Mouse (Mus musculus) small intestine, adult 2 months (tissue): ENCODE measurements around the gene Chmp3. TPM values are rescaled to one million over a fixed set of nuclear protein-coding genes. Genes with fewer than 3 reads are reported as not detected.

ENCODE experiments used
- H3K27ac ChIP-seq: fragments of 200-500 bp; 2 replicates; pipeline ENCODE4 v1.5.1; 2012; ENCODE audit warnings: low read depth, low read length, control low read depth, inconsistent platforms; ENCODE audit not compliant: insufficient read depth
- H3K27me3 ChIP-seq: fragments of 200-500 bp; 2 replicates; pipeline ENCODE4 v1.6.1; 2012; ENCODE audit warnings: mild to moderate bottlenecking, moderate library complexity, low read length, inconsistent platforms; ENCODE audit not compliant: control insufficient read depth, insufficient read depth
- H3K36me3 ChIP-seq: fragments of 200-500 bp; 2 replicates; pipeline ENCODE4 v1.6.1; 2012; ENCODE audit warnings: mild to moderate bottlenecking, low read length, control low read depth, inconsistent platforms; ENCODE audit not compliant: control insufficient read depth, insufficient read depth
- H3K4me1 ChIP-seq: fragments of 200-500 bp; 2 replicates; pipeline ENCODE4 v1.6.1; 2012; ENCODE audit warnings: low read length, inconsistent platforms, mixed read lengths; ENCODE audit not compliant: control insufficient read depth, insufficient read depth, insufficient read length
- H3K4me3 ChIP-seq: fragments of 200-500 bp; 2 replicates; pipeline ENCODE4 v1.5.1; 2012; ENCODE audit warnings: low read depth, mild to moderate bottlenecking, control low read depth, inconsistent platforms, low read length, moderate library complexity
- CTCF ChIP-seq: fragments of 200-500 bp; IDR thresholded peaks from 2 replicates; pipeline ENCODE4 v1.5.1; 2012; ENCODE audit warnings: low read depth, mild to moderate bottlenecking, control low read depth, inconsistent platforms, low read length, moderate library complexity, mixed read lengths; ENCODE audit not compliant: insufficient replicate concordance, insufficient read length; ENCODE audit errors: extremely low read depth
- POLR2A ChIP-seq: fragments of 200-500 bp; IDR thresholded peaks from 2 replicates; pipeline ENCODE4 v1.6.1; 2012; ENCODE audit warnings: low read depth, mild to moderate bottlenecking, control low read depth, inconsistent platforms, low read length, moderate library complexity
- WGBS: fragments of 180-500 bp; shearing (Covaris S2); methylation state at CpG from one replicate; pipeline ENCODE4 v1.1.7; 2018; 5-methylcytosine and 5-hydroxymethylcytosine counted together
- polyA plus RNA-seq: library from polyadenylated mRNA; depleted of rRNA; stranded (reverse); fragments of >200 nt; gene quantifications from 2 replicates; pipeline ENCODE4 v1.2.3, GENCODE M21; 2012

Chmp3 gene
- polyA plus RNA-seq, 1 experiment, result 19.6 TPM

DNA sequence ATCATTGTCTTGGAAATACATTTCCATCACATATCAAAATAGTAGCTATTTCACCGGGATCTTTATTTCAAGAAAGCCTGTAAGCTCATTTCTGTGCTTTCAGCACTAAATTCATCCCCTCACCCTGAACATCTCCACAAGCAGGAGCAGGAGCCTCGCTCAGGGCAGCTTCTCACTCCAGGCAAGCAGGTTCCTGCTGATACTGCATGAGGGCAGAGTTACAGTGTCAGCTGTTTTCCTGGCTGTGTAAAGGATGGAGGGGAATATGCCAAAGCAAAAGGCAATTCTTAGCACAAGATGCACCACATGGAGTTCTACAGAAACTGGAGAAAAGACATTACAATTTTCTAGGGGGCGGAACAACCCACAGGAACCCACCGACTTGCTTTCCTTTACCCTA lies 24.1 kb upstream of the Chmp3 start:
- Histone ChIP-seq H3K36me3 (peaks cover 9% of the 10 kb centered on the region; the same call in 1 of the 2 replicates), H3K27ac (no peak overlapping the region), H3K27me3 (no peaks in the 10 kb centered on the region), H3K4me1 (no peaks in the 10 kb centered on the region), H3K4me3 (no peak overlapping the region)
- WGBS, result 85% methylated on average over 4 of the region's 4 CpGs
- no peak for TF ChIP-seq POLR2A
- TF ChIP-seq CTCF, result no peak

DNA sequence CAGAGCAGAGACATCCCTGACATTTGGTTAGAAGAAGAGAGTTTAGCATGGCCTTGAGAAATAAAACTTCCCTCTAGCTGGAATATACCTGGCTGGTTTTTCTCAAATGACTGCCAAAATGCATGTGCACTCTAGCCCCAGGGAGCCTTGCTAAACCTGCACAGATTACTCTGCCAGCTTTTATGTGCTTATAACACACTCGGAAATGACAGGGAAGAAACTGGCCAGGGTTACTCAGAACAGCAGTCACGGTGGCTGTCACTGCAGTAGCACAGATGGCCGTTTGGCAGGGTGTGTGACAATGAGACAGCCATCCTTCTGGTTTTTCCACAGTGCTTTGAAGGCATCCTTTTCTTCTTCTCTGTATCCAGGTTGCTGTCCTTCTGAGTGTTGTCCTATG lies 18.0 kb upstream of the Chmp3 start:
- Histone ChIP-seq H3K4me1 (no peaks in the 10 kb centered on the region), H3K36me3 (no peaks in the 10 kb centered on the region), H3K27ac (no peak overlapping the region), H3K27me3 (no peaks in the 10 kb centered on the region), H3K4me3 (no peak overlapping the region)
- 59% methylated on average over 3 of the region's 3 CpGs for WGBS
- TF ChIP-seq POLR2A (no peak), CTCF (no peak)

DNA sequence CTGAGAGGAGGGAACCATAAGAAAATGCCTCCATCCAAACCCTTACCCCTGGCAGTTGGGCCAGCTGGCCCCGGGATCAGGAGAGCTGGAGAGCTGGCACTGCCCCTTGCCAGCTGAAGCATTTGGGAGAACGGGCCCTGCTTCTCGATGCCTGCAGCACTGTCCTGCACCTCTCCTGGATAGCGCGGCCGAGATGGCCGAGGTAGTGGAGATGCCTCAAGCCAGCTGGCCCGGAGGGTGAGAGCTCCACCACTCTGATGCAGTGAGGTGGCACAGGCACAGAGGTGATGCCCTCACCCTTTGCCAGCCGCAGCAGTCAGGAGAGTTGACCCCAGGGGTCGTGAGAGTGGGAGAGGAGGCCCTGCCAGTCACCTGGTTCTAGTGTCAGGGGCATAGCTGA lies 16.5 kb upstream of the Chmp3 start:
- no peaks in the 10 kb centered on the region for H3K4me1 ChIP-seq
- H3K36me3 ChIP-seq, result no peaks in the 10 kb centered on the region
- no peak for TF ChIP-seq POLR2A
- TF ChIP-seq CTCF, result no peak
- H3K27me3 ChIP-seq, result no peaks in the 10 kb centered on the region
- no peak overlapping the region for H3K4me3 ChIP-seq
- WGBS, result 91% methylated on average over 10 of the region's 10 CpGs
- no peak overlapping the region for H3K27ac ChIP-seq

DNA sequence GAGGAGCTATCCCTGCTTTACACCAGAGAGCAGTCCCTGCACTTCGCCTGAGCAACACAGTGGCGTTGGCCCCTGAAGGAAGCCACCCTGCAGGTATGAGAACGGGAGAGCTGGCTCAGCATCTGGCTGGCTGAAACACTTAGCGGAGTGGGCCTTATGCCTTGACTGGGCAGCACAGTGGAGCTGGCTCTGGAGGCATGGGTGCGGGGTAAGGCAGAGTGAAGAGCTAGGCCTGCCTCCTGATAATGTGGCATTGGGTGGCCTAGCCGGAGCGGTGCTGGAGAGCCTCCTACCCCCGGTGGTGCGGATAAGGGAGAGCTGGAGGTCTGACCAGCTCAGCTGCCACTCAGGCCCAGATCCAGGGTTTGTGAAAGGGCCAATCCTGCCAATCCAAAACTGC lies 15.8 kb upstream of the Chmp3 start:
- WGBS, result 93% methylated on average over 9 of the region's 9 CpGs
- no peak overlapping the region for H3K4me3 ChIP-seq
- no peaks in the 10 kb centered on the region for H3K4me1 ChIP-seq
- H3K27me3 ChIP-seq, result no peaks in the 10 kb centered on the region
- H3K27ac ChIP-seq, result no peak overlapping the region
- H3K36me3 ChIP-seq, result no peaks in the 10 kb centered on the region
- TF ChIP-seq POLR2A (no peak), CTCF (no peak)

DNA sequence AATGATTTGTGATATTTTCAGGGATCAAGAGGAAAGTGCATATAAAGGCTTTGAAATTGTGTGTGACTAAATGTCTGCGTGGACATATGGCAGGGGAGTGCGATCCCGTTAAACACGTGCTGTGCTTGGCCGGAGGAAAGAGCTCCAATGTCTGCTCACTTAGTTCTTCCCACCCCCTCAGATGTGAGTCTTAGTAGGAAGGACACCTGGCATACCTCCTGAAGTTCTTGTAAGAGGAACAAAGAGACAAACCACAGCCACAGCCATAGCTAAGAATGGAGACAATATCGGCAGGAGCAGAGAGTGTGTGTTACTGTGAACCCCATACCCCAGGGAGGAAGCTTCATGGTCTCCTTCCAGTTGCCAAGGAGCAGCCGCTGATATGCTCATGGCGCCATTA lies 13.4 kb upstream of the Chmp3 start:
- H3K27ac ChIP-seq, result no peak overlapping the region
- TF ChIP-seq CTCF, result no peak
- no peak for TF ChIP-seq POLR2A
- H3K4me1 ChIP-seq, result no peaks in the 10 kb centered on the region
- H3K4me3 ChIP-seq, result no peak overlapping the region
- WGBS, result 89% methylated on average over 8 of the region's 8 CpGs
- no peaks in the 10 kb centered on the region for H3K27me3 ChIP-seq
- no peaks in the 10 kb centered on the region for H3K36me3 ChIP-seq

DNA sequence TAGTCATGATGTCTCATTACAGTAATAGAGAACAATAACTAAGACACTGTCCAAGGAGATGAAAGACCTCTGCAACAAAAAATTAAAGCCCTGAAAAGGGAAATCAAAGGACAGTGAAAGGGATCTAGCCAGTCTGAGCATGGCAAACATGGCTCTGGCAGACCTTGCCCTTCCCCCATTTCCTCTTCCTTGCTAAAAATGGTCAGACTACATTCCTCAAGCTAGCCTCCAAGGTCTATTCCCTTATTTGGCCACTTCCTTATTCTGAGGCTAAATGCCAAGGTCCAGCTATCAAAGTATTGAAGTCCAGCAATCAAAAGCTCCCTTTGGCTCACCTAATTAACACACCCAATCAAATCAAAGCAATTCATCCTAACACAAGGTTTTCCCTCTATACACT lies 6.3 kb upstream of the Chmp3 start:
- no peak for TF ChIP-seq POLR2A
- TF ChIP-seq CTCF, result no peak
- Histone ChIP-seq H3K4me3 (no peak overlapping the region), H3K36me3 (no peaks in the 10 kb centered on the region), H3K27me3 (no peaks in the 10 kb centered on the region), H3K4me1 (no peaks in the 10 kb centered on the region), H3K27ac (no peak overlapping the region)

DNA sequence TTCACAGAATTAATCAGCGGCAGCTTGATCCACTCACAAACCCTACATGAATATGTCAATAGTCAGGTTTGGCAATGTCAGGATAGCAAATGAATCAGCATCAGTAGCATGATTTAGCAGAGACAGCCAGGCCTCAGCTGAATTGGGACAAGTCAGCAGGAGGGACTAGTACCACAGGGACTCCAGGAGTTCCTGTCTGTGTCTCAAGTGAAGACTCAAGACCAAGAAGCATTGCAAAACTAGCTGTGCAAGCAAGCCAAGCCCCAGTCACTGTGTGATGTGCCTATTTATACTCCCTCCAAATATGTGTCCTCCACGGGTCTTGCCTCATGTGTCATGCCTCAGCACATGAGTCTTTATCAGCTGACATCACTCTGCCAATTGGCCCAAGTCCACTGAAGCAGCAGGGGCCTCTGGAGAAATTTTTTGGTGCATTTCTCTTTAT lies 11.9 kb downstream of the Chmp3 start:
- peaks cover 16% of the 10 kb centered on the region; the same call in 1 of the 2 replicates for H3K36me3 ChIP-seq
- 62% methylated on average over 2 of the region's 2 CpGs for WGBS
- TF ChIP-seq POLR2A (no peak), CTCF (no peak)
- H3K4me1 ChIP-seq, result no peaks in the 10 kb centered on the region
- no peak overlapping the region for H3K27ac ChIP-seq
- H3K4me3 ChIP-seq, result no peak overlapping the region
- no peaks in the 10 kb centered on the region for H3K27me3 ChIP-seq

DNA sequence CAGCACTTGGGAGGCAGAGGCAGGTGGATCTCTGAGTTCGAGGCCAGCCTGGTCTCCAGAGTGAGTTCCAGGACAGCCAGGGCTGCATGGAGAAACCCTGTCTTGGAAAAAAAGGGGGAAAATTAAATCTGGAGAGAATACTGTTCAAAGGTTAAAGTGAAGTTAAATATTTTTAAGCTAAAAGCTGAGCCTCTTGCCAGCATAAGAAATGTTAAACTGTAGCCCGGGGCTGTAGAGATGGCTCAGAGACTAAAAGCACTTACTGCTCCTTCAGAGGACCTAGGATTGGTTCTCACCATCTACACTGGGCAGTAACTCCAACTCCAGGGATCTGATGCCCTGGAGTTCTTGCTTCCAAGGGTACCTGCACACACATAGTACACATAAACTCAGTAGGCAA lies 13.2 kb downstream of the Chmp3 start:
- Histone ChIP-seq H3K36me3 (peaks cover 21% of the 10 kb centered on the region; the same call in 1 of the 2 replicates), H3K4me1 (no peaks in the 10 kb centered on the region), H3K27ac (no peak overlapping the region), H3K4me3 (no peak overlapping the region), H3K27me3 (no peaks in the 10 kb centered on the region)
- 97% methylated on average over 2 of the region's 2 CpGs for WGBS
- TF ChIP-seq CTCF, result no peak
